Mouse (Mus musculus): ENCODE results near the gene Olfr1052.
"Not testable (repeated sequence)": the region's sequence is repeated elsewhere in the genome, so short reads cannot be mapped to it uniquely, and the experiment has no call there.

Olfr1052 gene

DNA sequence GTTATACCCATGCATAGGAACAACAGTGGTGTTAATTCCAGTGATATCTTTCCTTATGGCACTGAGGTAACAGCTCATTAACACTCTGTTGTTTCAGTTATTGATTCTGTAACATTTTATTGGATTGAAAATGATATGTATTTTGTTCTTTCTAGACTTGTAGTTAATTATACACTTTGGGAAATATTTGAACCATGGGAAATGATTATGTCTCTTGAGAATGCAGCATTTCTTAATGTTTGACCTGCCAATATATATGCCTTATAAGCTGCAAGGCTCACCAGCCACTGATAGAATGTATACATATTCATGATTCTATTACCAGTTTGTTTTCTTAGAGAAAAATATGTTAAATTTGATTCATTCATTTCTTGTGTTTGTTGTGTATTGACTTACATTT is at the start of gene Olfr1052:
Gene Olfr1052, plus strand, starts transcription at position 301 of the 400 bp plus-strand sequence.
- no peak for DNase-seq (ENCODE audit: low read depth, low spot score)

DNA sequence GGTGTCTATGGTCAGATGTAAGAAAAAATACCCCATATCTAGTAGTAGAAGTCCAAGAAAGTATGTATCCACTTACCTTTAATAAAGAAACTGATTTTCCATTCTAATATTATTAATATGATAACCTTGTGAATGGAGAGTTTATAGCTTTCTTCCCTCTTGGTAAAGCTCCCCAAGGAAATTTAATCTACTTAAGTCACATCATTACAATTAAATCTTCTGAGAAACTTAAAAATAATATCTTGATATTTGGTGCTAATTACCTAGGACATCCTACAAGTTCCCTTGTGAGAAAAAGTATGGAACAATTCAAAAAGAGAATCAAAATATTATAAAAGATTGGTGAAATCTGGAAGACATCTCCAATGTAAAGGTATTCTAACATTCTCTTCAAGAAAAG is 34.0 kb upstream of the Olfr1052 start, which contains the start of gene Olfr1049:
Gene Olfr1049, minus strand, starts transcription at position 101 of the 400 bp plus-strand sequence.
- DNase-seq (ENCODE audit: low read depth, low spot score) = not testable (repeated sequence)

DNA sequence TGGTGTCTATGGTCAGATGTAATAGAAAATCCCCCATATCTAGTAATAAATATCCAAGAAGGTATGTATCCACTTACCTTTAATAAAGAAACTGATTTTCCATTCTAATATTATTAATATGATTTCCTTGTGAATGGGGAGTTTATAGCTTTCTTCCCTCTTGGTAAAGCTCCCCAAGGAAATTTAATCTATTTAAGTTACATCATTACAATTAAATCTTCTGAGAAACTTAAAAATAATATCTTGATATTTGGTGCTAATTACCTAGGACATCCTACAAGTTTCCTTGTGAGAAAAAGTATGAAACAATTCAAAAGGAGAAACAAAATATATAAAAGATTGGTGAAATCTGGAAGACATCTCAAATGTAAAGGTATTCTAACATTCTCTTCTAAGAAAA is 13.3 kb upstream of the Olfr1052 start, which contains the start of gene Olfr1051:
Gene Olfr1051, minus strand, starts transcription at position 101 of the 400 bp plus-strand sequence.
- DNase-seq (ENCODE audit: low read depth, low spot score) = not testable (repeated sequence)

- no peak for DNase-seq (ENCODE audit: low read depth, low spot score)
Observed at GRCm38 (mm10) chr2:86315184-86315583, 22.9 kb downstream of the Olfr1052 start, which contains the start of gene Olfr1053. Olfr1053 (minus strand) TSS chr2:86315284.

GRCm38 (mm10) chr2:86335333-86335732 is 43.1 kb downstream of the Olfr1052 start, which contains the start of gene Olfr1054:
Olfr1054 (minus strand) TSS chr2:86335433.
- no peak for DNase-seq (ENCODE audit: low read depth, low spot score)
